Mouse (Mus musculus) MEL (cell line): ENCODE data around the gene Gmfg.

ENCODE experiments used
- ELF1 ChIP-seq: IDR thresholded peaks from 2 replicates; pipeline ENCODE4 v1.6.1; 2014; ENCODE audit warnings: low read depth, mild to moderate bottlenecking, inconsistent platforms, low read length, improper control_type of control experiment, moderate library complexity
- MYC ChIP-seq: IDR thresholded peaks from 2 replicates; pipeline ENCODE4 v1.6.1; 2011; ENCODE audit warnings: low read depth, mild to moderate bottlenecking, low read length, improper control_type of control experiment, moderate library complexity
- NELFE ChIP-seq: IDR thresholded peaks from 2 replicates; pipeline ENCODE4 v1.6.1; 2011; ENCODE audit warnings: low read depth, low read length, improper control_type of control experiment
- POLR2A ChIP-seq, 2 experiments: IDR thresholded peaks; 2 replicates each; pipeline ENCODE4 v1.6.1; 2011 to 2012; ENCODE audit warnings: low read length in 2 of 2, mild to moderate bottlenecking in 2 of 2, control low read depth in 1 of 2, improper control_type of control experiment in 1 of 2, low read depth in 1 of 2, moderate library complexity in 1 of 2; ENCODE audit not compliant: control insufficient read depth in 1 of 2, insufficient read depth in 1 of 2, poor library complexity in 1 of 2
- RCOR1 ChIP-seq: IDR thresholded peaks from 2 replicates; pipeline ENCODE4 v1.6.1; 2012; ENCODE audit warnings: low read depth, mild to moderate bottlenecking, inconsistent platforms, low read length, improper control_type of control experiment

- TF ChIP-seq ELF1, result no peak
- TF ChIP-seq MYC, result no peak
- TF ChIP-seq NELFE, result no peak
- no peak for TF ChIP-seq RCOR1
- no peak for TF ChIP-seq POLR2A (IDR thresholded peaks at IDR 0.05; ENCODE audit: control insufficient read depth in 1 of 2, insufficient read depth in 1 of 2, low read depth in 1 of 2, low read length in 2 of 2, poor library complexity in 1 of 2)
Observed at GRCm38 (mm10) chr7:28452361-28453005, 15.2 kb downstream of the Gmfg start.
